Mouse (Mus musculus): ENCODE measurements at regions not wholly inside any gene's neighbourhood (a gene's known extent, or its start where the extent isn't known, plus 50 kb on each side); places are given as distances from the start of the nearest gene placed in this dataset.
A peak's percentile ranks its signal among the peaks of the same experiment; 100 is the strongest.
"Not testable (repeated sequence)": the region's sequence is repeated elsewhere in the genome, so short reads cannot be mapped to it uniquely, and the experiment has no call there.

DNA sequence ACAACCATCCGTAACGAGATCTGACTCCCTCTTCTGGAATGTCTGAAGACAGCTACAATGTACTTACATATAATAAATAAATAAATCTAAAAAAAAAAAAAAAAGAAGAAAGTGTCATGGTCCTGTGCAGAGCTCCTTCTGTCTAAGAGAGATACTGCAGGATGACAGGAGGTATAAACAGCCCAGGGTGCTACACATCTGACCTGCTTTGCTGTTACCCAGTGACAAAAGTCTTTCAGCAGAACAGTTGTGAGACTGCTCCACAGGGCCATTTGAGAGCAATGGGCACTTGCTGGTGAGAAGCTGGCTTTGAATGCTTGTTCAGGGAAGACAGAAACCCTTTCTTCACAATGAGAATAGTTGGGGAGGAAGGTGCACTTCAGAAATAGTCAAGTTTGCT, 102.9 kb upstream of the Ctso start:
- no peaks in the 10 kb centered on the region for H3K4me1 ChIP-seq
- no peak overlapping the region for H3K27ac ChIP-seq
- no peak overlapping the region for H3K9ac ChIP-seq
- 100% methylated on average over 1 of the region's 2 CpGs for WGBS
- H3K36me3 ChIP-seq = no peaks in the 10 kb centered on the region
- H3K4me3 ChIP-seq = no peak overlapping the region
- no peak for ATAC-seq (ENCODE audit: low FRiP score, low read depth)
- H3K9me3 ChIP-seq = no peaks in the 10 kb centered on the region
- H3K4me2 ChIP-seq (replicated peaks) = no peak overlapping the region
- H3K27me3 ChIP-seq = no peaks in the 10 kb centered on the region

DNA sequence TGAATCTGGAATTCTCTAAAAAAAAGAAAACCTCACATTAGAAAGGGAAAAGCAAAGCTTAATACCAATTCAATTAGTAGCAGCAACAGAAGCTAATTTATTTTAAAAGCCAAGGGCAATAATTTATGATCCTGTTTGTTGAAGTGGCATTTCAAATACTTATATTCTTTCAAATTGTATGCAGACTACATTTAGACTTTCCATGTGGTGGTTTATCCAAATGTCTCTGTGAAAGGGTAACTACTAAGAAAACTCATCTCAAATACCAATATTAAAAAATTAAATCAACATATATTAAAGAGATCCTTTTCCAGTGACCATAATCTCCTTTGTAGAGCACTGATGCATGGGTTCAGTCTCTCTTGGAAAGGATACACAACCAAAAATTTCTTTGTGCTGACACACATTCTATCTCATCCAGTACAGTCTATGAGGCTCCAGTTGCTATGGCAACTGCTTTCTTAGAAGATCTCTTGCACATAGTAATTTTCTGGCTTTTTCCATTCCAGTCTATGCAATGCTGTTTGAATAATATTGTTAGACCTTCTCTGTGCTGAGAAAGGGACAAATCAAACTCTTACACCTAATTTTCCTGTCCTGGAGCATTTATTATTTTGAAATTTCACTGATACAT, 102.3 kb upstream of the Ctso start:
- Histone ChIP-seq H3K36me3 (no peaks in the 10 kb centered on the region), H3K4me2 (replicated peaks) (no peak overlapping the region), H3K4me1 (no peaks in the 10 kb centered on the region), H3K9ac (no peak overlapping the region), H3K9me3 (no peaks in the 10 kb centered on the region), H3K27me3 (no peaks in the 10 kb centered on the region), H3K4me3 (no peak overlapping the region), H3K27ac (no peak overlapping the region)
- no peak for ATAC-seq (ENCODE audit: low FRiP score, low read depth)

DNA sequence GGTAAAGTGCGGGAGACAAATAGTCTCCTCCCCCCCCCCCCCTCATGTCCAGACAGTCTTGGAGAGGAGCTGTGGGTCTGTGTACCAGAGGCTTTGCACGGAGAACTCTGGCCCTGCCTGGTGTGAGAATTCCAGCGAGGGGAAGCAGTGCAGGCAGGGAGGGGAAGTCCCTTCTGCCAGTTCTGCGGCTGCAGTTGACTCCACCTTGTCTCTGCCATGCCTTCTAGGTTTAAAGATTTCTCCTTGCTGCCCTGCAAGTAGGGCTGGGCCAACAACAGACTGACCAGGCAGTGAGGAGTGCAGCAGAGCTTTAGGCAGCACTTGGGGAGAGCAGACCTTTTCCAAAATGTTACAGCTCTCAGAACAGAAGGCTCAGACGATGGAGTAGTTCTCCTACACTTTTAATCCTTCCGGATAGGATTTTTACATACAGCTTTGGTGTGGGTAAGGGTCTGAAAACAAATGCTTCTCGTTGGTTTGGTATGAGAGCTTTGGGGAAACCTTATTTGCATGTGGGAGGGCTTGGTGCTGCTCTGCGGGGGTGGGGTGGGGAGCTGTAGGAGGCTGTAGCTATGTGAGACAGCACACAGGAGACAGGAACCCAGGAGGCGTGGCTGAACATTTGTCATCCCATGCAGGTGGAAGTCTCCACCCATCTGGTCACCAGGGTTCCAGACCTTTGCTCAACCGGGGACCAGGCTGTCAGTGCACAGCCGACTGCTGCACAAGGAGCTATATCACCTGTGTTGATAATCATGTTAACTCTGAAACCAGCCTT, 96.8 kb upstream of the Ctso start:
- peak overlapping the region; percentile 51 for H3K4me2 ChIP-seq (replicated peaks)
- no peaks in the 10 kb centered on the region for H3K27me3 ChIP-seq
- ATAC-seq (ENCODE audit: low FRiP score, low read depth) = peak; percentile 54; the same call in 1 of the 2 replicates
- H3K4me1 ChIP-seq = peaks cover 12% of the 10 kb centered on the region
- H3K27ac ChIP-seq = peak overlapping the region; percentile 44; the same call in 1 of the 2 replicates
- no peak overlapping the region for H3K9ac ChIP-seq
- H3K4me3 ChIP-seq = peak overlapping the region; percentile 11; the same call in 1 of the 2 replicates
- H3K36me3 ChIP-seq = no peaks in the 10 kb centered on the region
- WGBS = 7% methylated on average over 11 of the region's 11 CpGs
- H3K9me3 ChIP-seq = no peaks in the 10 kb centered on the region

DNA sequence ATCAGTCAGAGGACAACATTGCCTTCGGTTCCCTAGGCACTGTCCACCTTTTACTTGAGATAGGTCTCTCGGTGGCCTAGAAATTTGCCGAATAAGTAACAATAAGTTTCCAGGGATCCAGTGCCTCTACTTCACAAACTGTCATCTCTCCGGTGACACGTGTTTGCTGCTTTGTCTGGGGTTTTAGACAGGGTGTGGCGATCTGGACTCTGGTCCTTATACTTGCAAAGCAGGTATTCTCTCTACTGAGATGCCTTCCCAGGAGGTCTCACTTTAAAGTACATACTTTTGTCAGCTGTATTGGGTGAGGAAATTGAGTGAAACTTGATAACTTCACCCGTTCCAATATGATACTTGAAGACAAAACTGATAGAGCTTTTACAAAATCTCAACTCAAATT, 95.9 kb upstream of the Ctso start:
- ATAC-seq (ENCODE audit: low FRiP score, low read depth) = no peak
- H3K27me3 ChIP-seq = no peaks in the 10 kb centered on the region
- no peak overlapping the region for H3K4me3 ChIP-seq
- H3K9me3 ChIP-seq = no peaks in the 10 kb centered on the region
- H3K9ac ChIP-seq = no peak overlapping the region
- H3K4me1 ChIP-seq = peaks cover 12% of the 10 kb centered on the region
- H3K36me3 ChIP-seq = no peaks in the 10 kb centered on the region
- 83% methylated on average over 7 of the region's 7 CpGs for WGBS
- no peak overlapping the region for H3K4me2 ChIP-seq (replicated peaks)
- H3K27ac ChIP-seq = no peak overlapping the region

DNA sequence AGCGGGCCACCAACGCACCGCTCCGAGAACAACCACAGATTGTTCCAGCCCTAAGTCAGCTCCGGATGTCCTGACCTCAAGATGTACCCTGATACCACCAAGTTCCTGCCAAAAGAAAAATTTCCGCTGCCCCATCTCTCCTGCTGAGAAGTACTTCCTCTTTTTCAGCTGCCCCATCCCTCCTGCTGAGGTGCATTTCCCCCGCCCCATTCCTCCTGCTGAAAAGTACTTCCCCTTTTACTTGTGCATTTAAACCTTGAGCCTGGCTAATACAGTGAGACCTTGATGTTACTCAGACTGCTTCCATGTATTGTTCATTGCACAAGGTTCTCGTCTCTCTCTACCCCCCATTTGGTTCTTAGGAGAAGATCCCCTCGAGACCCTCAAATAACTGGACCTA, 94.3 kb upstream of the Ctso start:
- not testable (repeated sequence) for H3K4me2 ChIP-seq (replicated peaks); H3K27ac ChIP-seq; H3K36me3 ChIP-seq; H3K9me3 ChIP-seq; ATAC-seq (ENCODE audit: low FRiP score, low read depth); H3K27me3 ChIP-seq; H3K9ac ChIP-seq; H3K4me3 ChIP-seq
- 95% methylated on average over 9 of the region's 9 CpGs for WGBS
- peaks cover 12% of the 10 kb centered on the region for H3K4me1 ChIP-seq

DNA sequence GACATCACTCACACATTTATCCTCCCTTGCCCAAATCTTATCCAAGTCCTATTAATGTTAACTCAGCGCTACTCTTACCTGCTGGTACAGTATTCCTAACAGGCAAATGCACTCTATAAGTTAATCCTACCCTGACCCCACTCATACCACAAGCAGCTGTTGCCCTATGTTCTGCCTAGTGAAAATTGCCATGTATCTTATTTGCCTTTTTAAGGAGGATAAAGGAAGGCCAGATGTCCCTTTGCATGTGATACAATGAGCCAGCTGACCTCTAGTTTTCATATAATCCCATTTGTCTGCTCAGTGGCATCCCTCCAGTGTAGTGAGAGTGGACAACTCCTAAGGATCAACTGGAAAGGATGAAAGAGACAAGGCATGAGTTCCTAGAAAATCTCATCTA, 67.9 kb upstream of the Ctso start:
- no peaks in the 10 kb centered on the region for H3K9me3 ChIP-seq
- no peak overlapping the region for H3K4me3 ChIP-seq
- no peak overlapping the region for H3K9ac ChIP-seq
- WGBS = 74% methylated on average over 1 of the region's 1 CpGs
- no peaks in the 10 kb centered on the region for H3K4me1 ChIP-seq
- H3K36me3 ChIP-seq = no peaks in the 10 kb centered on the region
- H3K27me3 ChIP-seq = no peaks in the 10 kb centered on the region
- ATAC-seq (ENCODE audit: low FRiP score, low read depth) = no peak
- no peak overlapping the region for H3K27ac ChIP-seq
- no peak overlapping the region for H3K4me2 ChIP-seq (replicated peaks)
